Mouse (Mus musculus) liver, adult 2 months (tissue): ENCODE measurements at regions not wholly inside any gene's neighbourhood (a gene's known extent, or its start where the extent isn't known, plus 50 kb on each side); places are given as distances from the start of the nearest gene placed in this dataset.
A peak's percentile ranks its signal among the peaks of the same experiment; 100 is the strongest.

ENCODE experiments used
- CTCF ChIP-seq: fragments of 200-500 bp; IDR thresholded peaks from 2 replicates; pipeline ENCODE4 v1.5.1; 2011; ENCODE audit warnings: low read depth, low read length, control low read depth
- POLR2A ChIP-seq: fragments of 200-500 bp; IDR thresholded peaks from 2 replicates; pipeline ENCODE4 v1.6.1; 2011; ENCODE audit warnings: low read length, control low read depth; ENCODE audit not compliant: insufficient read depth; ENCODE audit errors: extremely low read depth

- TF ChIP-seq CTCF (peak; percentile 43; the same call in 1 of the 2 replicates), POLR2A (no peak)
Measured at GRCm38 (mm10) chrX:152926991-152927390, 79.3 kb upstream of the Usp51 start.
